Mouse (Mus musculus) heart, adult 2 months (tissue): ENCODE data around the gene Fubp1.

Source experiments
- CTCF ChIP-seq: fragments of 200-600 bp; IDR thresholded peaks from 2 replicates; pipeline ENCODE4 v1.8.1; 2022; ENCODE audit warnings: antibody characterized with exemption, mild to moderate bottlenecking, moderate library complexity
- EP300 ChIP-seq: fragments of 200-500 bp; IDR thresholded peaks from 2 replicates; pipeline ENCODE4 v1.6.1; 2011; ENCODE audit warnings: low read depth, low read length, control low read depth; ENCODE audit not compliant: insufficient read depth

GRCm38 (mm10) chr3:152284759-152285158 is 74.5 kb downstream of the Fubp1 start:
- TF ChIP-seq CTCF (no peak), EP300 (no peak)
